Mouse (Mus musculus): ENCODE data around the gene Prss57.

Prss57 gene

GRCm38 (mm10) chr10:79807826-79808225 lies 17.1 kb upstream of the Prss57 start:
- no peak for DNase-seq (ENCODE audit: low spot score in 2 of 2)

DNA sequence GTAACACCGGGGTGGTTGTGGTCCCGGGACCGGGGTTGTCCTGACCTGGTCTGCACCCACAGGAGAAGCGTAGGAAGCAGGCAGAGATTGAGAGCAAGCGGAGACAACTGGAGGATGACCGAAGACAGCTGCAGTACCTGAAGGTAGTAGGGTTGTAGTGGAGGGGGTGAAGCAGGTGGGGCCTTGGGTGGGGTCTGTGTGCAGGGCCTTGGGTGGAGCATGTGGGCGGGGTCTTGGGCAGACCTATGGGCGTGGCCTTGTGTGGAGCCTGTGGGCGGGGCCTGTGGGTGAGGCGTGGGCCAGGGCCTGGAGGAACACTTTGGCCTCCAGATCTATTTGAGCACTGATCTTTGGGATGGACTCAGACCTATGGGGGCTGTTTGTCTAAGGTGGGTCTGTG lies 16.2 kb upstream of the Prss57 start:
- no peak for DNase-seq (ENCODE audit: low spot score in 2 of 2)

- DNase-seq (ENCODE audit: low spot score in 2 of 2): no peak
Measured at GRCm38 (mm10) chr10:79806331-79806730, 15.6 kb upstream of the Prss57 start.

DNA sequence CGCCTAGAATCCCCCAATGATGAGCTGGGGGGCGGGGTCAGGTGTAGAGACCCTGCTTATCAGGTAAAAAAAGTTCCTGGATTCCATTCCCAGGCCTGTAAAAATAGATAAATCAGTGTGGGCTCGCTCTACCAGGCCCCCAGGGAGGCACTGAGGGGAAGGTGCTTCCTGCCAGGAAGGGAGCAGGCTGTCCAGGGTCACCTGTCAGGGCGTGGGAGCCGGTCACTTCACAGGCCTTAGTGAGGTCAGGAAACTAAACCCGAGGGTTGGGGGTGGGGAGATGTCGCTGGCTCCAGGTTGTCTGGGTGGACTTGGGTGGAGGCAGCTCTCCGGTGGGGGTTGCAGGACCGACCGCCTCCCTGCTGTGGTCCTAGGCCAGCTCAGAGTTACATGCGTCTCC lies 14.9 kb upstream of the Prss57 start:
- no peak for DNase-seq (ENCODE audit: low spot score in 2 of 2)

- peak; percentile 97 for DNase-seq (ENCODE audit: low spot score in 2 of 2)
Measured at GRCm38 (mm10) chr10:79803716-79804323, 13.1 kb upstream of the Prss57 start.

DNA sequence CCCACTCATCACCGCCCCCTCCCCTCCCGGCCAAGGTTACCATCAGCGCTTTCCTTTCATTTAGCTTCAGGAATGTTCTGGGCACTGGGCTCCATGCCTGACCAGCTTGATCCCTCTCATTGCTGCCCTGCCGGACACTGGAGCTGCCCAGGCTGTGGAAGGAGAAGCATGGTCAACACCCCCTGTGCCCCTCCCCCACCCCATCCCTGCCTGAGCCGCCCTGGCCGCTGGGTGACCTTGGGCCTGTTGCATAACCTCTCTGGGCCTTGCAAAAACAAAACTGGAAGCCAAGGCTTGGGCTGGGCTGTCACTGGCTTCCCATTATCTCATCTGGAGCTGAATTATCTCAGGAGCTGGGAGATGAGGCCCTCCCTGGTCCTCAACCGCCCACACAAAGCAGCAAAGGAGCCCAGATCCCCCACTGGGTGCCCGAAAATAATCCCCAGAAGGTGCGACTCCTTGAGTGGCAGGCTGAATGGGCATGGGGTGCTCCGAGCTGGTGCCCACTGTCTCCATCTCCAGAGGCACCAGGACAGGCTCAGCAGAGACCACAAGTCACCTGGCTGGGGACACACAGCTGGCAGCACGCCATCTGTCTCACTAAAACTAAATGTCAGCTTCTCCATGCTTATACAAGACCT lies 11.7 kb upstream of the Prss57 start:
- DNase-seq (ENCODE audit: low spot score in 2 of 2): peak in 1 of 2 experiments; percentile 69

DNA sequence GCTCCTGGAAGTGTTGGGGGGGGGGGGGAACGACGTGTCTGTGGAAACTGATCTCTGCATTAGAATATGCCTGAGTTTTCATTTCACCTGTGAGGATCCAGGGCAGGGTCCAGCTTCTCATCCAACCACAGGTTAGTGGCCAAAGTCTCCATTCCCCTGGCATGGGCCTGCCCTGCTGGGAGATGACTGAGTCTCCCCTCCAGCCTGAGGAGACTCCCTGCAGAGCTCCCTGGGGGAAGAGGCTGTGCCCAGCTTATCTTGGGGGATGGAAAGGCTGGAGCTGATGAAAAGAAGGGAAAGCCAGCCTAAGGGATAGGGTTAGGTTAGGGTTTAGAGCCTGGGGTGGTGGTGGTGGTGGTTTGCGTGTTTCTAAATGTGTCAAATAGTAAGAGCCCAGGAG lies 11.1 kb upstream of the Prss57 start:
- DNase-seq (ENCODE audit: low spot score in 2 of 2): no peak

GRCm38 (mm10) chr10:79800508-79800907 lies 9.7 kb upstream of the Prss57 start:
- peak in 1 of 2 experiments; percentile 39 for DNase-seq (ENCODE audit: low spot score in 2 of 2)

DNA sequence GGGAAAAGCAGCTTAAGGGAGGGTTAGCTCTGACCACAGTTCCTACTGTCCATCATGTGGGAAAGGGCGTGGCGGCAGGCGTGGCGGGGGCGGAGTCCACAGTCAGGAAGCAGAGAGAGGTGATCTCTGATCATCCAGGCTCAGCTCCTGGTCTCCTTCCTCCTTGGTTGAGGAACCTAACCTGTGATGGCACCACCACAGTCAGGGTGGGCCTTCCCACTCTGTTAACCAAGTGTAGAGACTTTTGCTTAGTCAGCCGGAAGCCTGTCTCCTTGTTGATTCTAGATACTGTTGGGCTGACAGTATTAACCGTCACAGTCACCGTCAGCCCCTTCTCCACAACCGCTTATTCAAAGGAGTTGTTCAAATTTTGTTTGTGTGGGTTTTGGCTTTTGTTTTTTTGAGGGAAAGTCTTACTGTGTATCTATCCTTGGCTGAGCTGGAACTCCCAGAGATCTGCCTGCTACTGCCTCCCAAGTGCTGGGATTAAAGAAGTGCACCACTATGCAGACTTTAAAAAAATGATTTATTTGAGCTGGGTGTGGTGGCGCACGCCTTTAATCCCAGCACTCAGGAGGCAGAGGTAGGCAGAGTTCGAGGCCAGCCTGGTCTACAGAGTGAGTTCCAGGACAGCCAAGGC lies 7.6 kb upstream of the Prss57 start:
- DNase-seq (ENCODE audit: low spot score in 2 of 2): no peak

DNA sequence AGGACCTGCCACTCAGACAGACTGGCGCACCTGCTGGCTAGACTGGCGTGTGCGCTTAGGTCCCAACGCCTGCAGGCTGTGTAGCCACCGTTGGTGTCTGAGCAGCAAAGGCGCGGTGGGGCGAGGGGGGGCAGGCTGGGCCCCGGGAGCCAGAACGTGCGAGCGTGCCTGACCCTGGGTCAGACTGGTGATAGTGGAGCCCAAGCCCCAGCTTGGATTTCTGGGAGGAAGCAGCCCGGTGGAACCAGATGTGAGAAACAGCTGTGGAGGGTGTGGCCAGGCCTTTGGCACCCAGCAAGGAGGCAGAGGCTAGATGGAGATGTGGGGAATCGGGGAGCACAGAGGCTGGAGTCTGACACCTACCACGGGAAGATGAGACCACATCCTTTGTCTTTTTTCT lies 6.6 kb upstream of the Prss57 start:
- DNase-seq (ENCODE audit: low spot score in 2 of 2): no peak

- DNase-seq (ENCODE audit: low spot score in 2 of 2): no peak
Measured at GRCm38 (mm10) chr10:79795905-79796304, 5.1 kb upstream of the Prss57 start.

DNA sequence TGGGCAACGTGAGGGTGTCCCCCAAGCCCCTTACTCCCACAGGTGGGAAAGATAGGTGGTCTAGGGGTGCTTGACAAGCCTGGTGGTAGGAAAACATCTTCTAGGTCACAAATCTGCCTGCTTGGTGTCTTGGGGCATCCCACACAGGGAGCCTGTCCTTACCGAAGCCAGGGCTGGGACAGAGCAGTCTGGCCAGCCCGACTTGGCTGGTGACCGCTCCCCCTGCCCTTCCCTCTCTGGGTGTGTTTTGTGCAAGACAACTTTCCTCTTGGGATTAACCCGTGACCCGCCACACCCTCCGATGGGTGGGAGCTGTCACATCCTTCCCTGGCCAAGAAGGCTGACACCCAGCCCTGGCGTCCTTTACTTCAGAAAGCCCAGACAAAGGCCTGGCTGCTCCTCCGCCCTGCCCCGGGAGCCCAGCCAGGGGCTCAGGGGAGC lies 3.8 kb upstream of the Prss57 start:
- no peak for DNase-seq (ENCODE audit: low spot score in 2 of 2)

DNA sequence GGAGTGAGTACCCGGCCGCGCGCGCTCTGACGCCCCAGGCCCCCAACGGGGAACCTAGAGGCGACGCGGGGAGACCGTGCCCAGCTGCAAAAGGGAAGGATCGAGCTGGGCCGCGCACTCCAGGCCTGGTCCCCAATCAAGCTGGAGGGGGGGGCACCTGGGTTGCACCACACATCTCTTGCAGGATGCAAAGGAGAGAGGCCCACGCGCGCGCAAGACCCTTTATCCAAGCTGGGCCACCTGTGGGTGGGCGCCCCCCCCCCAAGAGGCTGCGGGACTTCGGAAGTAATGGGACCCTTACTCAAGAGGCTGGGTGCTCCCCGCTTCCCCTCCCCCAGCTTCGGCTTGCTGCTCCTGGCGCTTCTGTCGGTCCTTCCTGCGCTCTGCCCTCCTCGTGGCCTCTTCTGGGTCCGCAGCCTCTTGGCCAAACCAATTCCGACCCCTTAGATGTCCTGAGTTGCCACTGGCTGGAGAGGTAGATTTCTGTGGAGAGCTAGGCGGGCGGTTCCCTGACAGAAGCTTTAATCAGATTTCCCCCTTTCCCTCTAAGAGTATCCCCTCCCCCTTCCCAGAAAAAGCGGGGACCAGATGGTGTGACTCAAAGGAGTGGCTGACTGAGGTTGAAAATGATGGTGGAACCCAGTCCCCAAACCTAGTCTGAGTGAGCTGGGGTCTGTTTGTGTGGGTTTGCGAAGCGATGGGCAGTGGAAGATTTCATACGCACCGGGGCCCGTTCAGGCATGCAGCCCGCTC lies 3.2 kb upstream of the Prss57 start:
- peak; percentile 71 to 78 for DNase-seq (ENCODE audit: low spot score in 2 of 2)

- peak; percentile 84 to 87 for DNase-seq (ENCODE audit: low spot score in 2 of 2)
Measured at GRCm38 (mm10) chr10:79793051-79793737, 2.4 kb upstream of the Prss57 start, which contains the start of gene Palm. Gene Palm, plus strand, starts transcription at chr10:79793572.

- no peak for DNase-seq (ENCODE audit: low spot score in 2 of 2)
Measured at GRCm38 (mm10) chr10:79792339-79793040, 1.7 kb upstream of the Prss57 start.

DNA sequence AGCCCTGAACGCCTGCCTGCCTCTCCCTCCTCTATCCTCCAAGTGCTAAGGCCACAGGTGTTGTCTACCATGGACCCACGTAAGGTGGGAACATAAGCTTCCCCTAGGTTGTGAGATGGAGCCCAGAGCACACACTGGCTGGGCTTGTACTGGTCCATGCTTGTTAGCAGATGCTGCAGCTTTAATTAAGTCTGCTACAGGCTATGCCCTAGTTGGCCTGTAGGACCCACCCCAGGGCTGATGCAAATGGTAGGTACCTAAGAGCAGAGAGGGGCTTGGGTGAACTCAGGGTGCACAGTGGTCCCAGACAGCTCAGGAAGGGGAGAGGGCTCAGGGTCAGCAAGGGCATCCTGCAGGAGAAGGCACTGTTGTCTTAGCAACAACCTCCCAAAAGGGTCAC lies 1.2 kb downstream of the Prss57 start:
- DNase-seq (ENCODE audit: low spot score in 2 of 2): no peak

DNA sequence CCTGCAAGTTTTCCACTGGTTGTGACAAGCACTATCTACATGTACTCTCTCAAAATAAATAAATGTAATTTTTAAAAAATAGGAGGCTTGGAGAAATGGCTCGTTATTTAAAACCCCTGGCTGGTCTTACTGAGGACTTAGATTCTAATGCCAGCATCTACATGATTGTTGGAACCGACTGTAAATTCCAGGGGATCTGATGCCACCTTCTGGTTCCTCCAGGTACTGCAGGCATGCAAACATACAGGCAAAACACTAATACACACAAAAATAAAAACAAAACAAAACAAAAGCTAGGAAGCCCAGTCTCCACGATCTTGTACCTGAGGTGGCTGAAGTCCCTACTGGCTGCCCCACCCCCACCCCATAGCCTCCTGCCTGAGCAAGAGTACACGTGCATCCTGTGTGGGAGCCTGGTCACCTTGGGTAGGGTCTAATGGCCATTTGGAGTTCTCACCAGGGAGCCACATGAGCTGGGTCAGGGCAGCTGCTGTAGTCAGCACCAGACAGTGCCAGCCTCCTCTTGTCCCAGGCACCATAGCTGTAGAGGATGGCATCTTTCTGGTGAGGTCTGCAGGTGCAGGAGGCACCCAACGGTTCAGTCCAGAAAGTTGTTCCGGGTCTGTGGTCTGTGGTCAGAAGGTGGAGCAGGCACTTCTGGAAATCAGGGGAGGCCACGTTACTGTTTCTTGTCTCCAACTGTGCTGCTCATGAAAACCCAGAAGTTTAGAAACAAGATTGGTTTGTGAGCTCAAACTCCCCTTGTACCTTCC lies 2.2 kb downstream of the Prss57 start:
- peak in 1 of 2 experiments; percentile 80 for DNase-seq (ENCODE audit: low spot score in 2 of 2)

DNA sequence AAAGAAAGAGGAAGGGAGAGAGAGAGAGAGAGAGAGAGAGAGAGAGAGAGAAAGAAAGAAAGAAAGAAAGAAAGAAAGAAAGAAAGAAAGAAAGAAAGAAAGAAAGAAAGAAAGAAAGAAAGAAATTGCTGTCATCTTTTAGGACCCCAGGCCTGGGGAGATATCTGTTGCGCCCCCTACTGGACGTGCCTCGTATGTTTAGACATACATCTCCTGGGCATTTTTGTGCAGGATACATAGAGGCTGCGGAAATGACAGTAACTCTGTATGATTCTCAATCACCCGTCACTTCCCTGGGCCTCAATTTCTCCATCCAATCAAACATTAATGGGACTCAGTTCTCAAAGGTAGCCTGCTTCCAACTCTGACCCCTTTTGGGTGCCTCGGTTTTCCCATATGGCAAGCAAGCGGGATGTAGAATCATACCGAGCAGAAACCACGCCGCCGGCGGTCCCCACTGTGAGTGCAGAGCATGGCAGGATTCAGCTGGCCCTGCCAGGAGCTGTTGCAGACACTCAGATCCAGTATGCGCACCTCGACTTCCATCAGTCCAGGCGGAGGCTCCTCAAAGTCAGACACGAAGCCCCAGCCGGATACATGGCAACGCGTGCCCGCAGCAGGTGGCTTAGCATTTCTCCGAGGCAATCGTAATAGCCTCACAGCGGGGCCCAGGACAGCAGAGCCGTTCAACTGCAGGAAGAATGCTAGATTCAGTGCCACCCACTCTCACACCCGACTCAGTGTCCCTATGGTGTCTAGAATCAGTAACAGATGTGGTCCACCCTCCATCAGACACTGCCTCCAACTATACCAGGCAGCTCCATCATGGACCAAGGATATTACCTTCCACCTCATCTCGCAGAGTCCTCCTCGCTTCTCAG lies 6.6 kb downstream of the Prss57 start:
- DNase-seq (ENCODE audit: low spot score in 2 of 2): no peak

GRCm38 (mm10) chr10:79783050-79783449 lies 7.7 kb downstream of the Prss57 start:
- DNase-seq (ENCODE audit: low spot score in 2 of 2): no peak

Data from right cerebral cortex, postnatal 10 days (tissue).